Mouse (Mus musculus): ENCODE measurements around the gene Rbms3.

Rbms3 gene

GRCm38 (mm10) chr9:117371980-117372379 lies 257.7 kb downstream of the Rbms3 start:
- DNase-seq: no peak

- no peak for DNase-seq
Observed at GRCm38 (mm10) chr9:117370086-117370485, 259.6 kb downstream of the Rbms3 start.

DNA sequence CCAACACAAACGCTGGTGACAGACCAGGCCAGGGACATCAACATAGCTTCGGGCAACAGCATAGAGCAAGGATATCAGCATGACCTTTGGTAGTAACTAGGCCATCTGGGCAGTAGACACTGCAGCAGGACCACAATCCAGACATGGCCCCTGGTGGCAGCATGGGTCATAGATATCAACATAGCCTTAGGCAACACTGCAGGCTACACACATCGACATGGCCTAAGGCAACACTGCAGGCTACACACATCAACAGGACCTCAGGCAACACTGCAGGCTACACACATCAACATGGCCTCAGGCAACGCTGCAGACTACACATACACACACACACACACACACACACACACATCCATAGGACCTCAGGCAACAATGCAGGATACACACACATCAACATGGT lies 261.7 kb downstream of the Rbms3 start:
- no peak for DNase-seq

DNA sequence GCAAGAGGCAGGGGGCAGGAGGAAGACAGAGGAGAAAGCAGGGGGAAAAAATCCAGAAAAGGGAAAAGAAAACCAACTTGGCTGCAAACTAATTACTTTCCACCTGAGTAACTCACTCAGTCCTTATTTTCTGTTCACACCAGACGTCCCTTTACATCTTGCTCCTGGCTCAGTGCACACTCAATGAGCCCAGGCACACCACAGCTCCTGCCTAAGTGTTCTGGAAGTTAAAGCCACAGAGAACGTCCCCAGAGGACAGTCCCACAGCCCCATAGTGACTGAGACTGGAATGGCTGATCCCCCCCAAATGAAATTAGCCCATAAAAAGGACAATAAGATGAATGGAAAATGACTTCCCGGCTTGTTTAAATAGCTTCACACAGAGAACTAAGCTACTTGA lies 265.1 kb downstream of the Rbms3 start:
- DNase-seq: no peak

- DNase-seq: no peak
Observed at GRCm38 (mm10) chr9:117361431-117361830, 268.3 kb downstream of the Rbms3 start.

GRCm38 (mm10) chr9:117356764-117357442 lies 272.8 kb downstream of the Rbms3 start:
- DNase-seq: peak; percentile 34

- no peak for DNase-seq
Observed at GRCm38 (mm10) chr9:117355501-117355900, 274.2 kb downstream of the Rbms3 start.

DNA sequence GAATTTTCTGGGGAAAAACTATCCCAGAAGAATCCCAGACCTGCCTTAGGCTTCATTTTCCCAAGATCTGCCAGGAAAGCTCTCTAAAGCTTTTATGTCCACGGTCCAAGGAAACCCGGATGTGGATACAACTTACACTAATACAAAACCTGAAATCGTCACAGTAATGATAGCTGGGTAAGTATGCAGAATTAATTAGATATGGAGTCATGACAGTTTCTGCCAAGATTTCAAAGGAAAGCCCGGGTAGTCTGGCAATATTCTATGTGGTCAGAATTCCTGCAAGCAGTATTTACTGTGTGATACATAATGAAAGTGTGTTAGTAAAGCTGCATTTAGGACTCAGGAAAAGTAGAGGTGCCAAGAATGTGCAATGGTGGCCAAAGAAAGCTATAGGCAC lies 287.4 kb downstream of the Rbms3 start:
- no peak for DNase-seq

- no peak for DNase-seq
Observed at GRCm38 (mm10) chr9:117330681-117331080, 299.0 kb downstream of the Rbms3 start.

- no peak for DNase-seq
Observed at GRCm38 (mm10) chr9:117319271-117319670, 310.4 kb downstream of the Rbms3 start.

DNA sequence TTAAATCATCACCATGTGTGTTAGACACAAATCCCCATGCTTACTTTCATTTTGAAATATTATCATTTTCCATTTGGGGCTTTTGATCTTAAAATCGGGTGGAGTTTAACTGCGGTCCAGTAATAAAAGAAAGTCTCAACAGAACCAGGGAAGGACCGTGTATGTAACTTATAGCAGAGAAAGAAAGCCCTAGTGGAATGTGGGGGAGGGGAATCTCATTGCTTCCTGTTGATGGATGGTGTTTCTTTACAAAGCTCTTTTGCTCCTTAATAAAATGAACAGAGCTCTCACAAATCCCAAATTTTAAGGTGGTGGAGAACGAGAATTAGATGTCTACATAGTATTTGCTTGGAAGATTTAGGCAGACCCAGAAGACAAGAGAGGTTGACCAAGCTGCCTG lies 311.3 kb downstream of the Rbms3 start:
- no peak for DNase-seq

DNA sequence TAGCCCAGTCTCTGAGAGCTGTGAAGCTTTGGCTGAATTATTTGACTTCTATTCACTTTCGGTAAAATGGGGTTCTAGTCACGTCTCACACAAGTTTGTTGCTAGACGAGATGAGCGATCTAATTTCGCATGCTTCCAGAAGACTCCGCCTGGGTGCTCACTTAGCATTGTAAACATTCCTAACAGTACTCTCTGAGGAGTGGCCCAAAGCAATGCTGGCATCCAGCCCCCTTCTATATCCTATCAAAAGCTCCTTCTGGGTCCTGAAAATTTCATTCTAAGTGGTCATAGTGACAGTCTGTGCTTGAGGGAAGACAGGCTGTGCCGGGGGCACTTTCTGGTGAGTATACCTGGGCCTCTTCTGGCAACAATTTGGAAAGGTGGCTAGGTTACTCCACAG lies 312.5 kb downstream of the Rbms3 start:
- DNase-seq: no peak

GRCm38 (mm10) chr9:117313642-117314041 lies 316.1 kb downstream of the Rbms3 start:
- no peak for DNase-seq

DNA sequence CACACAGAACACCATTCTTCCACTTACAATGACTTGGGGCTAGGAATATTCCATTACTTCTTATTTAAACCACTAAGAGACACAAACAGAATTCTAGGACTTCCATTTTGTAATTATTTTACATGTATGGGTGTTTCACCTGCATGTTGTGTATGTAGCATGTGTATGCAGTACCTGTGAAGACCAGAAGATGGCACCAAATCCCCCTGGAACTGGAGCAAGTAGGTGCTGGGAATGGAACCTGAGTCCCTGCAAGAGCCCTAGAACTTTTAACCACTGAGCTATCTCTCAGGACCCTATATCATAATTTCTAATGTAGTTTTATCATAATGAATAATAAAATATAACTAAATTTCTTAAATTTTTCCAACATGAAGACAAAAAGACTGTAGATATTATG lies 319.9 kb downstream of the Rbms3 start:
- DNase-seq: no peak

DNA sequence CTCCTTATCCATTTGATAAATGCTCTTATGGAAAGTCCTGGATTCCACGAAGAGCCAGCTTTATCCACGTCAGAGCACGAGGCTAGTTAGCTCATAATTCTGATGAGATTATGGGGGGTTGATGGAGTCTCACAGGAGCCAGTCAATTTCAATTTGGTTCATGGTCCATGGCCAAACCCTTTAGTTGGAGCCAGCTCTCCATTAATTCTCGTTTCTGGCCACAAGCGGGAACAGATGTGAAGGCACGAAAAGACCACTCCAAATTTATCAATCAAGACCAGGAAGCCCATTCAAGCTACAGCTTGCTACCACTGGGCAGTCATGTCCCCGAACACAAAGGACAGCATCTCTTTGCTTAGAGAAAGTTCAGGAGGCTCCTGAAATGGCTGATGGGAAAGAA lies 330.7 kb downstream of the Rbms3 start:
- no peak for DNase-seq

GRCm38 (mm10) chr9:117297662-117298531 lies 331.8 kb downstream of the Rbms3 start:
- DNase-seq: no peak

DNA sequence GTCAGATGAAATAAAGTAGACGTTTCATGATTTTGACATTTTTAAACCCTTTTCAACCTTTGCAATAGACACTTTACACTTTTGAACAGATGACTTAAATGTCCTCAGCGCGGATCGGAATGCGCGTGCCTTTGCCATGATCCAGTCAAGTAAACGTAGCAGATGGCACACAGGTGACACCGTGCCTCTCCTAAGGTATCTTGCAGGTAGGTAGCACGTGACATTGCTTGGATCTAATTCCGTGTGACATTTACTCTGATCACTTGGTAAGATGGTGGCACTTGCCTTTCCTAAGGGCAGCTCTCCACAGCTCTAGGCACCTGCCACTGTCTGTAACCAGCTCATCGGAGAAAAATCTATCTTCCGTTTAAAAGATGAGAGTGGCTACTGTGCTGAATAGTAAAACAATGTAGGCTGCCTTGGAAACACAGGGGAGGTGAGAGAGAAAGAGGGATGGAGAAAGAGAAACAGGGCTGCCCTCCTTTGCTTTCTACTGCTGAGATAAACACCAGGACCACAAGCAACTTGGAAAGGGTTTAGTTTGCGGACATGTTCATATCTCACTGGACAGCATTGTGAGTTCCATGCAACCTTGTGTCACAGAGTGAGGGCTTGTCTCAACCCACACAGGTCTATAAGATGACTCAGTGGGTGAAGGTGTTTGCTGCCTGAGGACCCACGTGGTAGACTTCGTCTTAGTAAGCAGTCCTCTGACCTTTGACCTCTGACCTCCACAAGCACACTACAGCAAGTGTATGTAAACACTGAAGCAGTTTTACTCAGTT lies 338.5 kb downstream of the Rbms3 start:
- no peak for DNase-seq

- DNase-seq: no peak
Observed at GRCm38 (mm10) chr9:117274846-117275245, 354.9 kb downstream of the Rbms3 start.

DNA sequence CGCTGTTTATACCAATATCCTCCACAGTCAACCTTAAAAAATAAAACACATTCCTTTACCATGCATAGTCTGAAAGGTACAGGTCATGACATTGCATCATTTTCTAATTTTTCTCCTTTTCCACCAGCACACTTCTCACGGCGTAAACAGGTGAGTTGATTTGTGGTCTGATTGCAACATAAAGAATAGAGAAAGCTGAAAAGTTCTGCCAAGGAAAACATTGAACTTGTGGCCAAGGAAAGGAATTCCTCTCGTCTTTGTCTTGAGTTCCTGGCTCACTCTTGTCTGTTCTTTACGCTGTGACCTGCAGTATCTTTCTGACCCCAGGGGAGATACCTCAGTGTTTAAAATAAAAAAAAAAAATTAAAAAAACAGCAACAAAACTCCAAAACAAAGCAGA lies 370.1 kb downstream of the Rbms3 start:
- no peak for DNase-seq

DNA sequence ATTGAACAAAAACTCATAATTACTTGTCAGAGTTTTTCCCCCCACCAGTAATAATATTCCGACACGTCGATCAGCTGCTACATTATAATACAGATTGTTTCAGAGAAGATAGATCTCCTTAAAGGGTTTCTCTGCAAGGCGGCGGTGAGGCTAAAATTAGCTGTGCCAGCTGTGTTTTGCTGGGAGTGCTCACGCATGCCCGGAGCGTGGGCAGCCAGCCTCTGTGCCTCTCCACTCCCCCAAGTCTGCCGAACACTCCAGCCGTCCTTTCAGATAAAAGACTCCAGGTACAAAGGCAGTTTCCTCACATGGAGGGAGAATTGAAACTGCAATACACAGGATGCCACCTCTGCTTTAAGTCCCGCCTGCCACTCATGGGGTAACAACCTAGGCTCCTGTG lies 376.4 kb downstream of the Rbms3 start:
- peak; percentile 54 for DNase-seq

GRCm38 (mm10) chr9:117252411-117252861 lies 377.3 kb downstream of the Rbms3 start:
- DNase-seq: peak; percentile 28

- DNase-seq: peak; percentile 25
Observed at GRCm38 (mm10) chr9:117251521-117252368, 378.0 kb downstream of the Rbms3 start.

- DNase-seq: no peak
Observed at GRCm38 (mm10) chr9:117250831-117251165, 378.9 kb downstream of the Rbms3 start.

All from right cerebral cortex, postnatal 25 days (tissue).